Mouse (Mus musculus) forebrain, embryonic 12.5 days (tissue): ENCODE data around the gene Gpc3. TPM values are rescaled to one million over a fixed set of nuclear protein-coding genes. Genes with fewer than 3 reads are reported as not detected.
"Not testable (repeated sequence)": the region's sequence is repeated elsewhere in the genome, so short reads cannot be mapped to it uniquely, and the experiment has no call there.

ENCODE experiments used
- ATAC-seq: fragments of 200-750 bp; cut with Nextera tagmentation; 2 replicates; pipeline ENCODE4 v1.8.0; 2017; ENCODE audit warnings: moderate TSS enrichment; ENCODE audit not compliant: low FRiP score
- H3K27ac ChIP-seq: fragments of 300-500 bp; sonication (generic); 2 replicates; pipeline ENCODE4 v1.5.1; 2016; ENCODE audit warnings: mild to moderate bottlenecking
- H3K27me3 ChIP-seq: fragments of 300-500 bp; sonication (generic); 2 replicates; pipeline ENCODE4 v1.6.1; 2016; ENCODE audit warnings: mild to moderate bottlenecking
- H3K36me3 ChIP-seq: fragments of 300-500 bp; sonication (generic); replicated peaks from 2 replicates; pipeline ENCODE4 v1.6.1; 2016; ENCODE audit warnings: mild to moderate bottlenecking
- H3K4me1 ChIP-seq: fragments of 300-500 bp; sonication (generic); 2 replicates; pipeline ENCODE4 v1.6.1; 2016
- H3K4me2 ChIP-seq: fragments of 300-500 bp; sonication (generic); 2 replicates; pipeline ENCODE4 v1.6.1; 2016; ENCODE audit warnings: mild to moderate bottlenecking, moderate library complexity
- H3K4me3 ChIP-seq: fragments of 300-500 bp; sonication (generic); replicated peaks from 2 replicates; pipeline ENCODE4 v1.5.1; 2016; ENCODE audit warnings: mild to moderate bottlenecking
- H3K9ac ChIP-seq: fragments of 300-500 bp; sonication (generic); 2 replicates; pipeline ENCODE4 v1.6.1; 2016; ENCODE audit warnings: mild to moderate bottlenecking
- H3K9me3 ChIP-seq: fragments of 300-500 bp; sonication (generic); 2 replicates; pipeline ENCODE4 v1.6.1; 2016
- WGBS: fragments of 180-500 bp; shearing (Covaris S2); methylation state at CpG from one replicate; pipeline ENCODE4 v1.1.7; 2016; 5-methylcytosine and 5-hydroxymethylcytosine counted together
- polyA plus RNA-seq: library from polyadenylated mRNA; unstranded; fragments of >200 nt; fragmentation: Nextera tagmentation; extraction: Ambion mirVana; gene quantifications from 2 replicates; pipeline ENCODE4 v1.2.1, GENCODE M21; 2016

Gene Gpc3
- polyA plus RNA-seq, 1 experiment from 2014 or later, result 116 TPM

- Histone ChIP-seq H3K27ac (no peak overlapping the region), H3K4me2 (no peak overlapping the region), H3K4me1 (no peaks in the 10 kb centered on the region), H3K4me3 (no peak overlapping the region), H3K9ac (no peak overlapping the region), H3K27me3 (no peaks in the 10 kb centered on the region), H3K9me3 (no peaks in the 10 kb centered on the region), H3K36me3 (no peaks in the 10 kb centered on the region)
- 79% methylated on average over 2 of the region's 2 CpGs for WGBS
- no peak for ATAC-seq
These were observed 302.8 kb downstream of the Gpc3 start for GRCm38 (mm10) chrX:52310976-52311375.

GRCm38 (mm10) chrX:52305226-52305625 is 308.5 kb downstream of the Gpc3 start:
- Histone ChIP-seq H3K9ac (no peak overlapping the region), H3K36me3 (no peaks in the 10 kb centered on the region), H3K4me3 (no peak overlapping the region), H3K27ac (no peak overlapping the region), H3K4me1 (no peaks in the 10 kb centered on the region), H3K4me2 (no peak overlapping the region), H3K9me3 (no peaks in the 10 kb centered on the region), H3K27me3 (no peaks in the 10 kb centered on the region)
- 73% methylated on average over 4 of the region's 4 CpGs for WGBS
- no peak for ATAC-seq

GRCm38 (mm10) chrX:52288792-52289191 is 325.0 kb downstream of the Gpc3 start:
- Histone ChIP-seq H3K27ac (no peak overlapping the region), H3K27me3 (0 out of 2 replicates have a peak, but pooled peaks cover 4% of the 10 kb centered on the region), H3K9ac (no peak overlapping the region), H3K4me1 (peaks cover 2% of the 10 kb centered on the region; the same call in 1 of the 2 replicates), H3K36me3 (no peaks in the 10 kb centered on the region), H3K4me3 (no peak overlapping the region), H3K4me2 (no peak overlapping the region), H3K9me3 (no peaks in the 10 kb centered on the region)
- ATAC-seq, result peak; percentile 46; the same call in 1 of the 2 replicates
- 11% methylated on average over 1 of the region's 1 CpGs for WGBS

GRCm38 (mm10) chrX:52287944-52288343 is 325.8 kb downstream of the Gpc3 start:
- Histone ChIP-seq H3K4me3 (no peak overlapping the region), H3K9ac (no peak overlapping the region), H3K4me2 (no peak overlapping the region), H3K36me3 (no peaks in the 10 kb centered on the region), H3K27ac (no peak overlapping the region), H3K4me1 (peaks cover 2% of the 10 kb centered on the region; the same call in 1 of the 2 replicates), H3K9me3 (no peaks in the 10 kb centered on the region), H3K27me3 (0 out of 2 replicates have a peak, but pooled peaks cover 8% of the 10 kb centered on the region)
- 63% methylated on average over 6 of the region's 6 CpGs for WGBS
- ATAC-seq, result no peak

GRCm38 (mm10) chrX:52282070-52282469 is 331.7 kb downstream of the Gpc3 start:
- no peak overlapping the region for H3K9ac ChIP-seq
- H3K4me3 ChIP-seq, result no peak overlapping the region
- H3K4me1 ChIP-seq, result peaks cover 14% of the 10 kb centered on the region; the same call in 1 of the 2 replicates
- H3K36me3 ChIP-seq, result no peaks in the 10 kb centered on the region
- ATAC-seq, result no peak
- H3K4me2 ChIP-seq, result no peak overlapping the region
- H3K9me3 ChIP-seq, result no peaks in the 10 kb centered on the region
- 78% methylated on average over 4 of the region's 4 CpGs for WGBS
- peaks cover 24% of the 10 kb centered on the region for H3K27me3 ChIP-seq
- no peak overlapping the region for H3K27ac ChIP-seq

- WGBS, result 85% methylated on average over 6 of the region's 6 CpGs
- ATAC-seq, result no peak
- peaks cover 14% of the 10 kb centered on the region; the same call in 1 of the 2 replicates for H3K4me1 ChIP-seq
- no peak overlapping the region for H3K4me3 ChIP-seq
- H3K9ac ChIP-seq, result no peak overlapping the region
- no peaks in the 10 kb centered on the region for H3K9me3 ChIP-seq
- H3K27ac ChIP-seq, result no peak overlapping the region
- no peaks in the 10 kb centered on the region for H3K36me3 ChIP-seq
- H3K27me3 ChIP-seq, result peaks cover 24% of the 10 kb centered on the region
- no peak overlapping the region for H3K4me2 ChIP-seq
These were observed 332.4 kb downstream of the Gpc3 start for GRCm38 (mm10) chrX:52281103-52281900.

- ATAC-seq, result no peak
- H3K27me3 ChIP-seq, result peaks cover 30% of the 10 kb centered on the region
- no peaks in the 10 kb centered on the region for H3K36me3 ChIP-seq
- no peak overlapping the region for H3K4me2 ChIP-seq
- 68% methylated on average over 3 of the region's 3 CpGs for WGBS
- peaks cover 14% of the 10 kb centered on the region; the same call in 1 of the 2 replicates for H3K4me1 ChIP-seq
- no peak overlapping the region for H3K27ac ChIP-seq
- H3K9me3 ChIP-seq, result no peaks in the 10 kb centered on the region
- no peak overlapping the region for H3K4me3 ChIP-seq
- H3K9ac ChIP-seq, result no peak overlapping the region
These were observed 334.9 kb downstream of the Gpc3 start for GRCm38 (mm10) chrX:52278687-52279359.

GRCm38 (mm10) chrX:52277599-52277998 is 336.2 kb downstream of the Gpc3 start:
- H3K36me3 ChIP-seq, result no peaks in the 10 kb centered on the region
- no peaks in the 10 kb centered on the region for H3K9me3 ChIP-seq
- H3K4me1 ChIP-seq, result peaks cover 14% of the 10 kb centered on the region; the same call in 1 of the 2 replicates
- no peak overlapping the region for H3K4me3 ChIP-seq
- ATAC-seq, result no peak
- H3K27ac ChIP-seq, result no peak overlapping the region
- H3K27me3 ChIP-seq, result peaks cover 25% of the 10 kb centered on the region
- no peak overlapping the region for H3K4me2 ChIP-seq
- no peak overlapping the region for H3K9ac ChIP-seq
- 47% methylated on average over 1 of the region's 1 CpGs for WGBS

- no peak overlapping the region for H3K9ac ChIP-seq
- ATAC-seq, result no peak
- H3K36me3 ChIP-seq, result no peaks in the 10 kb centered on the region
- peaks cover 17% of the 10 kb centered on the region; the same call in 1 of the 2 replicates for H3K27me3 ChIP-seq
- H3K4me3 ChIP-seq, result no peak overlapping the region
- H3K4me2 ChIP-seq, result no peak overlapping the region
- H3K4me1 ChIP-seq, result peaks cover 4% of the 10 kb centered on the region; the same call in 1 of the 2 replicates
- H3K27ac ChIP-seq, result no peak overlapping the region
- WGBS, result 76% methylated on average over 7 of the region's 7 CpGs
- no peaks in the 10 kb centered on the region for H3K9me3 ChIP-seq
These were observed 340.7 kb downstream of the Gpc3 start for GRCm38 (mm10) chrX:52273016-52273415.

- no peak for ATAC-seq
- 89% methylated on average over 11 of the region's 11 CpGs for WGBS
These were observed 351.8 kb downstream of the Gpc3 start for GRCm38 (mm10) chrX:52261991-52262390.

GRCm38 (mm10) chrX:52261546-52261945 is 352.2 kb downstream of the Gpc3 start:
- ATAC-seq, result no peak
- Histone ChIP-seq H3K4me2 (no peak overlapping the region), H3K36me3 (no peaks in the 10 kb centered on the region), H3K9me3 (no peaks in the 10 kb centered on the region), H3K9ac (no peak overlapping the region), H3K4me1 (no peaks in the 10 kb centered on the region), H3K27ac (no peak overlapping the region), H3K27me3 (no peaks in the 10 kb centered on the region; the same call in 1 of the 2 replicates), H3K4me3 (no peak overlapping the region)
- WGBS, result 86% methylated on average over 7 of the region's 7 CpGs

More at GRCm38 (mm10) chrX:52261991-52262390, 351.8 kb downstream of the Gpc3 start:
- Histone ChIP-seq H3K9ac (no peak overlapping the region), H3K27ac (no peak overlapping the region), H3K4me1 (no peaks in the 10 kb centered on the region), H3K9me3 (no peaks in the 10 kb centered on the region), H3K4me2 (no peak overlapping the region), H3K27me3 (no peaks in the 10 kb centered on the region; the same call in 1 of the 2 replicates), H3K36me3 (no peaks in the 10 kb centered on the region), H3K4me3 (no peak overlapping the region)

GRCm38 (mm10) chrX:52259771-52260170 is 354.0 kb downstream of the Gpc3 start:
- H3K27me3 ChIP-seq, H3K36me3 ChIP-seq, H3K4me2 ChIP-seq, H3K4me3 ChIP-seq, H3K9me3 ChIP-seq, H3K27ac ChIP-seq, H3K4me1 ChIP-seq, ATAC-seq, H3K9ac ChIP-seq: not testable (repeated sequence)
- 58% methylated on average over 1 of the region's 1 CpGs for WGBS
